Mouse (Mus musculus): ENCODE results near the gene Mtrex. TPM values are rescaled to one million over a fixed set of nuclear protein-coding genes. Genes with fewer than 3 reads are reported as not detected.

Gene Mtrex
- polyA plus RNA-seq, 1 experiment: 3.0 TPM

DNA sequence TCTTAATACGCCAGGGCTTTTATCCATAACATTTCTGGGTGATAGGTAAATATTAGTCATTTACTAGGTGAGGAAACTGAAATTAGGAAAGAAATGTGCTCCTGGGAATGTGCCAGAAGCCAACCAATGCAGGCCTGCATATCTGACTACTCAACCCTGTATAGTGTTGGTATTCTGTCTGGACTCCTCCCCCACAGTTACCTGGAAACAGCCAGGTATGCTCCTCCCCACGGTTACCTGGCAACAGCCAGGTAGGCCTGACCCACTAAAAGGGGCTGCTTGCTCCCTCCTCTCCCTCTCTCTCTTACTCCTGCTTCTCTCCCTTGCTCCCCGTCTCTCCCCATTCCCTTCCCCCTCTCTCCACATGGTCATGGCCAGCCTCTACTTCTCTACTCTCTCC is 104.8 kb downstream of the Mtrex start:
- no peak for TF ChIP-seq GATA1 (IDR thresholded peaks at IDR 0.05; ENCODE audit: low read length)

DNA sequence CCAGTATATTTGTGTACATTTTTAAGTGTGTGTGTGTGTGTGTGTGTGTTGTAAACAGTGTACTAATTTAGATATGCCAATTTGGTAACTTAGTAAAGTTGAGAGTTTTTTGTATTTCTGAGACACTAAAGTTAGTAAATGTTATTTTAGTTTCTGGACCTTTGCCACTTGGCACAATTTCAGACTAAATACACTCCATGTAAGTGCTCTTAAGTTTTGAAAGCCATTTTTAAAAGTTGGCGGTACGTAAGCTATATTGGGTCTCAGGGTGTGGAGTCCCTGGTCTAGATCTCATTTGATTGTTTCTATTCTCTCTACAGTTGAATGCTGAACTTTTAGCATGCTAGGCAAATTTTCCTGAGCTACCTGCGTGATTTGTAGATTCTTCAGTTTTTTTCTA is 109.1 kb downstream of the Mtrex start:
- no peak for TF ChIP-seq GATA1 (IDR thresholded peaks at IDR 0.05; ENCODE audit: low read length)

Other genes starting within 250 kb of the Mtrex start
- 2.6 and 2.8 TPM in 2 replicates for gene Plpp1, start 126.6 kb downstream of the Mtrex start, polyA plus RNA-seq (2012)
- 10.2 and 12.6 TPM in 2 replicates for gene Dhx29, start 56 bp upstream of the Mtrex start, polyA plus RNA-seq (2012)
- not detected in 2 replicates for gene Ccno, start 60.4 kb upstream of the Mtrex start, polyA plus RNA-seq (2012)
- gene Mcidas, start 66.4 kb upstream of the Mtrex start, polyA plus RNA-seq (2012): not detected in 2 replicates
- gene Cdc20b, start 107.7 kb upstream of the Mtrex start, polyA plus RNA-seq (2012): not detected in 2 replicates
- not detected in 2 replicates for gene Gpx8, start 119.0 kb upstream of the Mtrex start, polyA plus RNA-seq (2012)
- not detected in 2 replicates for gene Gzma, start 173.6 kb upstream of the Mtrex start, polyA plus RNA-seq (2012)

Measured in G1E-ER4 (cell line).